ENCODE assay signal across 14 mouse cellular contexts in genomic region chr4:132404588-132404987, GRCm38 (mm10).
"Had no signal": no experiment of that assay in that cellular context is flagged by ENCODE, and none has a peak within 500 bp of the region (broad histone marks: within the 10 kb centered on the region; RNA-seq: fewer than 3 reads in every experiment).

No protein-coding gene starts in this region.

- H3K4me2 ChIP-seq: limb, embryonic 15.5 days; liver, embryonic 12.5 days; lung, embryonic 14.5 days; neural tube, embryonic 13.5 days; stomach, embryonic 15.5 days had no signal

- H3K27me3 ChIP-seq: limb, embryonic 15.5 days; liver, embryonic 12.5 days; neural tube, embryonic 13.5 days; stomach, embryonic 15.5 days had no signal

- H3K4me3 ChIP-seq: limb, embryonic 15.5 days; liver, embryonic 12.5 days; midbrain, embryonic 10.5 days; neural tube, embryonic 13.5 days; stomach, embryonic 15.5 days had no signal

- ATAC-seq: intestine, embryonic 16.5 days; liver, embryonic 12.5 days had no signal

- DNase-seq: layer of hippocampus, adult 9-11 months; layer of hippocampus, postnatal 36 days; lung, embryonic 14.5 days; lung, postnatal 10 days; lung, postnatal 4 days; midbrain, embryonic 14.5 days; retina, postnatal 1 day; thymus, postnatal 4 days had no signal

- H3K9me3 ChIP-seq: limb, embryonic 15.5 days; liver, embryonic 12.5 days; midbrain, embryonic 10.5 days; neural tube, embryonic 13.5 days; stomach, embryonic 15.5 days had no signal

- H3K36me3 ChIP-seq: neural tube, embryonic 13.5 days; stomach, embryonic 15.5 days had no signal

- H3K27ac ChIP-seq: limb, embryonic 15.5 days; liver, embryonic 12.5 days; midbrain, embryonic 10.5 days; neural tube, embryonic 13.5 days had no signal

- H3K9ac ChIP-seq: limb, embryonic 15.5 days; liver, embryonic 12.5 days; lung, embryonic 14.5 days; neural tube, embryonic 13.5 days; stomach, embryonic 15.5 days had no signal

- H3K4me1 ChIP-seq: neural tube, embryonic 13.5 days; stomach, embryonic 15.5 days had no signal
